Mouse (Mus musculus): ENCODE results near the gene Wdr41. TPM values are rescaled to one million over a fixed set of nuclear protein-coding genes. Genes with fewer than 3 reads are reported as not detected.

Gene Wdr41
- total and polyA plus RNA-seq, 3 experiments = 5.0 to 12.7 (median 10.7) TPM

DNA sequence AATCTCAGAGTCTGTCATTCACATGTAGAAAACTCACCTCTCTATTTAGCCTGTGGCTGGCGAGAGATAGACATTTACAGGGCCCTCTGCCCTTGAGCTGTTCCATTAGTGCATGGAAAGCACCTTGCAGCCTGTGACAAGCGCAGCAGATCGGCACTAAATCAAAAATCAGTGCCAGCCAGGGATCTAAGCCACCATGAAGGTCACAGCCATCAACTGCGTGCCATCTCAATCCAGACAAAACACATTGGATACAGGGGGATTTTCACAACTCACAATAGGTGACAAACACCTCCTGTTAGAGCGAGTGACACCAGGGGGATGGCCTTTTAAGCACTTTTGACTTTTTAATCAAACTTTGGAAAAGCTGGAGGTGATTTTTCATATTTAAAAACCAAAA lies 36.0 kb upstream of the Wdr41 start:
- no peaks in the 10 kb centered on the region for H3K27me3 ChIP-seq (replicated peaks)
- H3K4me3 ChIP-seq (replicated peaks in 1 of 3; ENCODE audit: low read depth in 2 of 3, low read length in 2 of 3, poor library complexity in 1 of 3) = no peak overlapping the region
- DNase-seq (ENCODE audit: extremely low read depth) = no peak
- H3K9me3 ChIP-seq (replicated peaks; ENCODE audit: low read length) = no peaks in the 10 kb centered on the region
- no peak overlapping the region; the same call in 1 of the 2 replicates for H3K9ac ChIP-seq (ENCODE audit: insufficient read depth, low read depth)
- H3K4me1 ChIP-seq (ENCODE audit: control insufficient read depth in 1 of 2, insufficient read depth in 2 of 2) = peaks cover 0 to 16% of the 10 kb centered on the region in 2 experiments; a peak in 1 of 4 replicates
- H3K4me2 ChIP-seq (ENCODE audit: insufficient read depth, low read depth, poor library complexity, severe bottlenecking) = peak overlapping the region; percentile 4; the same call in 1 of the 2 replicates
- H3K79me2 ChIP-seq (replicated peaks; ENCODE audit: control insufficient read depth, extremely low read depth, insufficient read depth, poor library complexity, severe bottlenecking) = no peaks in the 10 kb centered on the region
- H3K27ac ChIP-seq (ENCODE audit: insufficient read depth, low read depth) = no peak overlapping the region
- H3K36me3 ChIP-seq (replicated peaks in 1 of 2; ENCODE audit: control insufficient read depth in 1 of 2, insufficient read depth in 1 of 2, low read length in 1 of 2) = no peaks in the 10 kb centered on the region
- dilution Hi-C loops (cut with MboI; ENCODE audit: extremely low pct_ligation_motif_present, extremely low pct_unique_long_range_greater_than_20kb, low sequenced_read_pairs) = no loop called here
- no peak for TF ChIP-seq GABPA (IDR thresholded peaks at IDR 0.05; ENCODE audit: insufficient replicate concordance, low read depth, low read length)
- no peak for TF ChIP-seq CHD1 (IDR thresholded peaks at IDR 0.05; ENCODE audit: low read depth, low read length)
- TF ChIP-seq HCFC1 (IDR thresholded peaks at IDR 0.05; ENCODE audit: low read depth, low read length) = no peak
- TF ChIP-seq NELFE (IDR thresholded peaks at IDR 0.05; ENCODE audit: low read depth, low read length) = no peak
- TF ChIP-seq RAD21 (IDR thresholded peaks at IDR 0.05; ENCODE audit: low read depth, low read length) = no peak
- no peak for TF ChIP-seq USF2 (conservative IDR thresholded peaks at IDR 0.05; ENCODE audit: low read depth, low read length)
- no peak for TF ChIP-seq BHLHE40 (IDR thresholded peaks at IDR 0.05; ENCODE audit: low read depth, low read length)
- TF ChIP-seq MEF2A (IDR thresholded peaks at IDR 0.05; ENCODE audit: borderline replicate concordance, low read depth, low read length) = no peak
- TF ChIP-seq ZNF384 (IDR thresholded peaks at IDR 0.05; ENCODE audit: low read depth, low read length) = no peak
- no peak for TF ChIP-seq ETS1 (conservative IDR thresholded peaks at IDR 0.05; ENCODE audit: low read depth, low read length)
- in situ Hi-C loops (cut with MboI; ENCODE audit: low pct_ligation_motif_present, low pct_unique_long_range_greater_than_20kb, low sequenced_read_pairs) = loop anchor here (10.0 kb wide), 1 partner anchor 375 kb away; no protein-coding TSS in a partner anchor

DNA sequence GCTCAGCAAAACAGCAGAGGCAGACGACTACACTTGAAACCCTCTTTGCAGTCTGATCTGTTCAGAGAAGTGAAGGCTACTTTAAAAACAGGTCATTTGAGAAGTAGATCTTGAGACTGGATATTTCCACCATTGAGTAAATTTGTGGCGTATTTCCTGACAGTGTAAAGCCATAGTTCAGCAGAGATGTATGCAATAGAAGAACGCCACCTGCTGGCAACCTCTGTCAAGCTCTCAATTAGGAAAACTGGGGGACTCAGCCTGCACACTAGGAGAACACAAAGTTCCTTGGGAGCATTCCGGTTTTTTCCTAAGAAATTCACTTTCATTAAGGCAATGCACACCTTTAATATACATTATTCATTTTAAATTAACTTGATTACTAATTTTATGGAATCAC lies 34.9 kb upstream of the Wdr41 start:
- Histone ChIP-seq H3K4me2 (ENCODE audit: insufficient read depth, low read depth, poor library complexity, severe bottlenecking) (peak overlapping the region; percentile 98), H3K27me3 (replicated peaks) (no peaks in the 10 kb centered on the region), H3K9me3 (replicated peaks; ENCODE audit: low read length) (no peaks in the 10 kb centered on the region), H3K4me1 (ENCODE audit: control insufficient read depth in 1 of 2, insufficient read depth in 2 of 2) (peaks cover 0 to 16% of the 10 kb centered on the region in 2 experiments; a peak in 1 of 4 replicates), H3K9ac (ENCODE audit: insufficient read depth, low read depth) (peak overlapping the region; percentile 66; the same call in 1 of the 2 replicates), H3K4me3 (replicated peaks in 1 of 3; ENCODE audit: low read depth in 2 of 3, low read length in 2 of 3, poor library complexity in 1 of 3) (peak overlapping the region in 1 of 3 experiments; percentile 22), H3K36me3 (replicated peaks in 1 of 2; ENCODE audit: control insufficient read depth in 1 of 2, insufficient read depth in 1 of 2, low read length in 1 of 2) (no peaks in the 10 kb centered on the region), H3K27ac (ENCODE audit: insufficient read depth, low read depth) (no peak overlapping the region), H3K79me2 (replicated peaks; ENCODE audit: control insufficient read depth, extremely low read depth, insufficient read depth, poor library complexity, severe bottlenecking) (no peaks in the 10 kb centered on the region)
- in situ Hi-C loops (cut with MboI; ENCODE audit: low pct_ligation_motif_present, low pct_unique_long_range_greater_than_20kb, low sequenced_read_pairs) (loop anchor here (10.0 kb wide), 1 partner anchor 376 kb away; no protein-coding TSS in a partner anchor), dilution Hi-C loops (cut with MboI; ENCODE audit: extremely low pct_ligation_motif_present, extremely low pct_unique_long_range_greater_than_20kb, low sequenced_read_pairs) (no loop called here)
- TF ChIP-seq MAFK (IDR thresholded peaks at IDR 0.05; ENCODE audit: insufficient replicate concordance, low read length) (no peak), POLR2A (IDR thresholded peaks at IDR 0.05; ENCODE audit: low read depth, low read length) (no peak), SIN3A (IDR thresholded peaks at IDR 0.05; ENCODE audit: low read length) (no peak), HCFC1 (IDR thresholded peaks at IDR 0.05; ENCODE audit: low read depth, low read length) (no peak), MEF2A (IDR thresholded peaks at IDR 0.05; ENCODE audit: borderline replicate concordance, low read depth, low read length) (no peak), POLR2AphosphoS2 (IDR thresholded peaks at IDR 0.05; ENCODE audit: low read depth, low read length) (no peak), RCOR1 (conservative IDR thresholded peaks at IDR 0.05; ENCODE audit: low read depth, low read length) (no peak), BHLHE40 (IDR thresholded peaks at IDR 0.05; ENCODE audit: low read depth, low read length) (no peak), ETS1 (conservative IDR thresholded peaks at IDR 0.05; ENCODE audit: low read depth, low read length) (no peak), USF1 (IDR thresholded peaks at IDR 0.05; ENCODE audit: low read depth, low read length) (no peak), MAX (IDR thresholded peaks at IDR 0.05; ENCODE audit: low read length) (no peak), SMC3 (IDR thresholded peaks at IDR 0.05; ENCODE audit: low read depth, low read length) (peak; percentile 85), EP300 (IDR thresholded peaks at IDR 0.05; ENCODE audit: low read length) (no peak), KAT2A (IDR thresholded peaks at IDR 0.05; ENCODE audit: insufficient replicate concordance, low read length) (no peak), TBP (conservative IDR thresholded peaks at IDR 0.05; ENCODE audit: low read depth, low read length) (no peak), CHD2 (IDR thresholded peaks at IDR 0.05; ENCODE audit: low read length) (no peak), PAX5 (IDR thresholded peaks at IDR 0.05; ENCODE audit: low read length) (no peak), RAD21 (IDR thresholded peaks at IDR 0.05; ENCODE audit: low read depth, low read length) (peak; percentile 94), CTCF (conservative IDR thresholded peaks at IDR 0.05 in 1 of 2, IDR thresholded peaks at IDR 0.05 in 1 of 2; ENCODE audit: low read depth in 2 of 2, low read length in 2 of 2) (peak; percentile 55 to 90; a peak in 3 of 4 replicates), ZC3H11A (IDR thresholded peaks at IDR 0.05; ENCODE audit: low read depth, low read length) (peak; percentile 25; the same call in 1 of the 2 replicates)
- peak; percentile 77 for DNase-seq (ENCODE audit: extremely low read depth)

Measured in CH12.LX (cell line).